Mouse (Mus musculus): ENCODE measurements around the gene 1110059E24Rik. TPM values are rescaled to one million over a fixed set of nuclear protein-coding genes. Genes with fewer than 3 reads are reported as not detected.
A peak's percentile ranks its signal among the peaks of the same experiment; 100 is the strongest.

1110059E24Rik gene
- polyA plus RNA-seq, 1 experiment from 2014 or later: 41.0 TPM

DNA sequence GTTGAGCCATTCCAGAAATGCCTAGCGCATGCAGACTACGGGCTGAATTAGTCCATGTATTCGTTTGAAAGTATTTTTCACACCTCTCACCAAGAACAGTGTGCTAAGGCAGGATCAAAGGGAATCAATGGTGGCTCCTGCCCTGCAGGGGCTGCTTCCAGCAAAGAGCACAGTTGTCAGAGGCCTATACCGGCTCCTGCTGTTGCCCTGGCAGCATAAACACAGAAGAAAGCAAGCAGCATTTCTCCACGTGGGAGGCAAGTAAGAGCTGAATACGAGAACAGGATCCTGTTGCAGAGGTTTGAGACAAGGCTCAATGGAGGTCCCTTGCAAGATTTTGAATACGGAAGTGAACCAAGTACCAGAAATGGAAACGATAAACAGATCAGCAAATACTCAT, 82.0 kb downstream of the 1110059E24Rik start:
- H3K9me3 ChIP-seq: no peaks in the 10 kb centered on the region
- H3K4me1 ChIP-seq: peaks cover 24% of the 10 kb centered on the region
- H3K9ac ChIP-seq: no peak overlapping the region
- H3K4me2 ChIP-seq: peak overlapping the region; percentile 16; the same call in 1 of the 2 replicates
- peak overlapping the region; percentile 76 for H3K27ac ChIP-seq (replicated peaks)
- H3K27me3 ChIP-seq (replicated peaks): no peaks in the 10 kb centered on the region
- no peak for ATAC-seq (ENCODE audit: extremely low read depth, insufficient number of reproducible peaks, low FRiP score, low TSS enrichment)
- H3K4me3 ChIP-seq: no peak overlapping the region
- no peaks in the 10 kb centered on the region for H3K36me3 ChIP-seq
- 37% methylated on average over 8 of the region's 8 CpGs for WGBS

DNA sequence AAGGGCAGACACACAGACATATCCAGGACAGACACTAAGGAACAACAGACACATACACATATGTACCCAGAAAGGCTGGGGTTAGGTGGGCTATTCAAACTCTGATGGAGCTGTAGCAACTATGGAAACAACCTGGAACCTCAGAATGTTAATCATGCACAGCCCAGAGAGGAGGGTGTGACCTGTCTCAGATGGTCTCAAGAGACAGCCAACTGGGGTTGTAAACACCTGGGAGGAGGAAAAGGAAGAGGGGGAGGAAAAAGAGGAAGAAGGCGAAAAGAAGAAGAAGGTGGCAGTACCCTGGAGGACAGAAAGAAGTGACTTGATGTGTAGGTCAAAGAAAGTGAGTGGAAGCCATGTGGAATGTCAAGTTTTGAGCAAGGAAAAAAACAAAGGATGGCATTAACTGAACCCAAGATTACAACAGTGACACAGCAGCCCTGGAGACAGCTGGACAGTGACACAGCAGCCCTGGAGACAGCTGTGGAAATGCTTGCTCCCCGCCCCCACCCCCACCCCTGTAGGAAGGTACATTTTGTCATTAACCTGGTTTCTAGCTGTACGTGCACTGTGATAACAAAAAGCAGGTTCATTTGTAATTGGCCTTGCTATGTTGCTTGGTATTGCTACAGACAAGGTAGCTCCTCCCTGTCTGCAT, 84.1 kb downstream of the 1110059E24Rik start:
- Histone ChIP-seq H3K4me3 (no peak overlapping the region), H3K4me1 (peaks cover 27% of the 10 kb centered on the region), H3K27me3 (replicated peaks) (no peaks in the 10 kb centered on the region), H3K36me3 (no peaks in the 10 kb centered on the region), H3K27ac (replicated peaks) (peak overlapping the region; percentile 39), H3K9me3 (no peaks in the 10 kb centered on the region), H3K9ac (no peak overlapping the region), H3K4me2 (peak overlapping the region; percentile 14; the same call in 1 of the 2 replicates)
- ATAC-seq (ENCODE audit: extremely low read depth, insufficient number of reproducible peaks, low FRiP score, low TSS enrichment): no peak
- WGBS: 76% methylated on average over 3 of the region's 3 CpGs

DNA sequence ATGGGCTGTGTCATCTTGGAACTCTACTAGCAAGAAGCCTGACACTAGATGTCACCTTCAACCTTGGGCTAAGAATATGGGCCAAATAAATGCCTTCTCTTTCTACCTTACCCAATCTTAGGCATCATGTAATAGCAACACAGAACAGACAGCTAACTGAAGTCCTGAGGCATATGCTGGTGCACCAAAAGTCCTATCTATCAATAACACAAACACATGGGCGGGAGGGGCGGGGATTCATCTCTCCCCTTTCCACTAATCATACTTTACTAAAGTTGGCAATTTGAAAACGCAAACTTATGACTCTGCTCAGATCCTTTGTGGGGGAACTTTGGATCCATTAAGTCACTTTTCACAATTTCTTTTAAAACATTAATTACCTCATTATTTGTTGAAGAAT, 84.8 kb downstream of the 1110059E24Rik start:
- H3K36me3 ChIP-seq: no peaks in the 10 kb centered on the region
- no peak overlapping the region for H3K27ac ChIP-seq (replicated peaks)
- no peaks in the 10 kb centered on the region for H3K9me3 ChIP-seq
- H3K4me3 ChIP-seq: no peak overlapping the region
- 81% methylated on average over 3 of the region's 3 CpGs for WGBS
- peaks cover 27% of the 10 kb centered on the region for H3K4me1 ChIP-seq
- ATAC-seq (ENCODE audit: extremely low read depth, insufficient number of reproducible peaks, low FRiP score, low TSS enrichment): no peak
- 0 out of 2 replicates have a peak overlapping the region, but pooled peaks have one; percentile 9 for H3K4me2 ChIP-seq
- H3K9ac ChIP-seq: no peak overlapping the region
- no peaks in the 10 kb centered on the region for H3K27me3 ChIP-seq (replicated peaks)

DNA sequence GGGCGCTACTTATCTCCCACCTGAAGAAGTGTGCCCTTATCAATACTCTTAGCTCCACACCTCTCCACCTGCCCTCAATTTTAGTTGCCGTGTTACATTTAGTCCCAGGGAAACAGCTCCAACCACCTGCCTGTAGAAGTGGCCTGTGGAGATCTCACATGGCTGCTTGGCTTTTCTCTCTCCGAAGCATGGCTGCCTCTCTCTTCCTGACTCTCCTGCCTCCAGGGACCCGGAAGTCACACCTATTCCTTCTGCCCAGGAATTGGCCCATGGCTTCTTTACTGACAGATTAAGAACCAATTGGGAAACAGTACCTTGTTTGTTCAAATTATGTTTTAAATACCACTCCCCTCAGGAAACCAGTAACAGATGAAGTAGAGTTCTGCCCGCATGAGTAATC, 86.3 kb downstream of the 1110059E24Rik start:
- Histone ChIP-seq H3K4me3 (no peak overlapping the region), H3K4me1 (peaks cover 12% of the 10 kb centered on the region), H3K27me3 (replicated peaks) (no peaks in the 10 kb centered on the region), H3K9ac (no peak overlapping the region), H3K36me3 (no peaks in the 10 kb centered on the region), H3K4me2 (no peak overlapping the region), H3K27ac (replicated peaks) (no peak overlapping the region), H3K9me3 (no peaks in the 10 kb centered on the region)
- WGBS: 79% methylated on average over 5 of the region's 5 CpGs
- no peak for ATAC-seq (ENCODE audit: extremely low read depth, insufficient number of reproducible peaks, low FRiP score, low TSS enrichment)

DNA sequence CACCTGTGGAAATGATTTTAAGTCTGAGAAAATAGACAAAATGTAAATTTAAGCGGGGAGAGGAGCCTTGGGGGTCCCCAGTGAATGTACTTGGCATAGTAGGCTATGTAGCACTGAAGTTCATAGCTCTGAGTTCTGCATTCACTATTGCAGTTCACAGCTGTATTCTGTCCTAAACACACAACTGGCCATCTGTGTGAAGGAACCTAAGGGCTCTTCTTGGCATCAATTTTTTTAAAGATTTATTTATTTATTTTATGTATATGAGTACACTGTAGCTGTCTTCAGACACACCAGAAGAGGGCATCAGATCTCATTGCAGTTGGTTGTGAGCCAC, 88.3 kb downstream of the 1110059E24Rik start:
- 0 out of 2 replicates have a peak, but pooled peaks cover 2% of the 10 kb centered on the region for H3K4me1 ChIP-seq
- 5% methylated on average over 1 of the region's 1 CpGs for WGBS
- no peak overlapping the region for H3K4me3 ChIP-seq
- peak overlapping the region; percentile 33; the same call in 1 of the 2 replicates for H3K4me2 ChIP-seq
- ATAC-seq (ENCODE audit: extremely low read depth, insufficient number of reproducible peaks, low FRiP score, low TSS enrichment): no peak
- H3K9ac ChIP-seq: no peak overlapping the region
- H3K9me3 ChIP-seq: no peaks in the 10 kb centered on the region
- no peaks in the 10 kb centered on the region for H3K36me3 ChIP-seq
- H3K27me3 ChIP-seq (replicated peaks): no peaks in the 10 kb centered on the region
- no peak overlapping the region for H3K27ac ChIP-seq (replicated peaks)

DNA sequence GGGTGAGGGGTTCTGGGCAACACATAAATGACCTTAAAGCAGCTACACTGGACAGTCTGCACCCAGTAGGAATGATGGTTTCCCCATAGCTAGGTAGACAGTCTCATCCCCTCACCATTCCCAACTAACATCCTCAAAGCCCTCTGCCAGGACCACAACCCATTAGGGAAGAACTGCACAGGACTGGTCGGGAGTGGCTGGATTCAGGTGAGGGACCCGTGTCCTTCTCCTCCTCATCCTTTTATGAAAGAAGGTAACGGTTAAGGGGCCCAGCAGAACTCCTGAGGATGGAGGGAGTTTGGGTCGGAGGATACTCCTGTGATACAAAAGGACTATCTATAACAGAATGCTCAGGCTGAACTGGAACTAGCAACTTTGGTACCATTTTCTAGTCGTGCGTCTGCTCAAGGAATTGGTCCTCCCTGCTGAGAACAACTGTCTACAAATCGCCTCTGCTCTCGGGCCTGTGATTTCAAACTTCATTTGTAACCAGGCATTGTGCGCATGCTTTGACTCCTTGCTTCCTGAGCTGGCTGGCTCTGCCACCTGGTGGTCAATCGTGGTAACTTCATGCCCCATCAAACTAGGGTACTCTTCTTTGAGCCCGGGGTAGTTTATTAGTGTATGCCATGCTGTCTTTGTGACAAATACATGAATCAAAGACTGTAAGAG, 88.9 kb downstream of the 1110059E24Rik start:
- H3K27ac ChIP-seq (replicated peaks): no peak overlapping the region
- no peak overlapping the region for H3K4me3 ChIP-seq
- no peak overlapping the region for H3K9ac ChIP-seq
- no peak for ATAC-seq (ENCODE audit: extremely low read depth, insufficient number of reproducible peaks, low FRiP score, low TSS enrichment)
- no peaks in the 10 kb centered on the region for H3K36me3 ChIP-seq
- no peaks in the 10 kb centered on the region for H3K9me3 ChIP-seq
- WGBS: 28% methylated on average over 11 of the region's 11 CpGs
- H3K4me1 ChIP-seq: 0 out of 2 replicates have a peak, but pooled peaks cover 2% of the 10 kb centered on the region
- no peaks in the 10 kb centered on the region for H3K27me3 ChIP-seq (replicated peaks)
- H3K4me2 ChIP-seq: peak overlapping the region; percentile 33; the same call in 1 of the 2 replicates

DNA sequence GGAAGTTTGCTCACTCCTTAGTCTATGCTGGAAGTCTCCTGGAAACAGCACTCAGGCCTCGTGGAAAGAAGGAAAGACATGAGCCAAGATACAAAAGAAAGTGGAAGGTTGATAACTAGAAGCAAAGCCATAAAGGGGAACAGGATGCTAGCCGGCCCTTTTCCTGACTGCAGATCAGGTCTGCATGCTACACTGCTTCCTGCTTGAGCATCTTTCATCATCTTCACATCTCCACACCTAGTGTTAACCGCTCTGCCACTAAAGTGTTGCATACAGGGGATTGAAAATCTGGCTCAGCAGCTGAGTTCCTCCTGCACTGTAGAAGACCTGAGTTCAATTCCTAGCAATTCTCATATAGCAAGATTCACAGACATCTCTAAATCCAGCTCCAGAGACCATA, 89.8 kb downstream of the 1110059E24Rik start:
- Histone ChIP-seq H3K27ac (replicated peaks) (no peak overlapping the region), H3K4me3 (no peak overlapping the region)
- WGBS: 60% methylated on average over 3 of the region's 3 CpGs

DNA sequence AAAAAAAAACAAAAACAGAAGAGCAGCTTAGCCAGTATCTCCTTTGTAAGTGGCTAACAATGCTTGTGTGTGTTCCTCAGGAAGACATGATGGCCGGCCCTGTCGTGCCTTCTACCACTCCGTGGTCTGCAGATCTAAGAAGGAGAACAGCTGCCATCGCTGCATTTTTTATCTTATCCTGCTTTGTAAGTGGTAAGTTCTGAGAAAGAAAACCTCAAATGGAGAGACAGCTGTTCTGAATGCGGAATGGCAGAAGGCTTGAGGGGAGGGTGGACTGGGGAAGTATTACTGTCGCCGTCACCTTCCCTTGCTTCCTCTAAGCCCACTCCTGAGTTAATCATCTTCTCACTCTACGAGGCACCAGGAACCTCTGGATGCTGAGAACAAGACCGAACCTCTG, 100.0 kb downstream of the 1110059E24Rik start:
- Histone ChIP-seq H3K9me3 (no peaks in the 10 kb centered on the region), H3K36me3 (no peaks in the 10 kb centered on the region), H3K4me1 (no peaks in the 10 kb centered on the region), H3K27me3 (replicated peaks) (no peaks in the 10 kb centered on the region), H3K9ac (no peak overlapping the region), H3K4me2 (no peak overlapping the region), H3K4me3 (no peak overlapping the region), H3K27ac (replicated peaks) (no peak overlapping the region)
- no peak for ATAC-seq (ENCODE audit: extremely low read depth, insufficient number of reproducible peaks, low FRiP score, low TSS enrichment)
- WGBS: 57% methylated on average over 9 of the region's 9 CpGs

More for the DNA sequence above, 89.8 kb downstream of the 1110059E24Rik start:
- H3K4me2 ChIP-seq: no peak overlapping the region
- H3K36me3 ChIP-seq: no peaks in the 10 kb centered on the region
- H3K4me1 ChIP-seq: 0 out of 2 replicates have a peak, but pooled peaks cover 2% of the 10 kb centered on the region
- ATAC-seq (ENCODE audit: extremely low read depth, insufficient number of reproducible peaks, low FRiP score, low TSS enrichment): no peak
- H3K27me3 ChIP-seq (replicated peaks): no peaks in the 10 kb centered on the region
- no peaks in the 10 kb centered on the region for H3K9me3 ChIP-seq
- no peak overlapping the region for H3K9ac ChIP-seq

DNA sequence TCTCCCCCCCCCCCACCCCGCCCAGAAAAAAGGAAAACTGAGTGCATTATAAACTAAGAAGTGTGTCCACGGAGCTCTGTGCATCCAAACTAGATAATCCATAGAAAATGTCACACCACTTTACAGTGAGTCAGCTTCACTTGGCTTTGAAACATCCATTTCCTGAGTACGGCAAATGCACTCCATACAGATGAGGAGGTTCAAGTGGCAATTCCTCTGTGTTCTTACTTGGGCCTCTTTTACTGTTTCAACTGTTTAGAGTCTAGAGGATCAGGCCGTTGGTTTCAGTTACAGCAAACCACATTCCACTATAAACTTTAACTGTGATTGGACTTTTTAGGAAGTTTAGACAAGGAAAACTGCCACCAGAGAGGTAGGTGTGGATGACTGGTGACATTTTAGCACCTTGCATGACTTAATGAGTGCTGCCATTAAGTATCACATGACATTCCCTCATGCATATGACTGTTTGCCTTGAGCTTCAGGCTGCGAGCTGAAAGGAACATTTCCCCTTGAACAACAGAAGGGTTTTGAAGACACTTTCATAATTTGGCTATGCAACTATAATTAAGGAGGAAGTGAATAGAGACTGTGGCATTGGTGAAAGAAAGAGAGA, 100.7 kb downstream of the 1110059E24Rik start:
- 64% methylated on average over 5 of the region's 5 CpGs for WGBS
- ATAC-seq (ENCODE audit: extremely low read depth, insufficient number of reproducible peaks, low FRiP score, low TSS enrichment): no peak

DNA sequence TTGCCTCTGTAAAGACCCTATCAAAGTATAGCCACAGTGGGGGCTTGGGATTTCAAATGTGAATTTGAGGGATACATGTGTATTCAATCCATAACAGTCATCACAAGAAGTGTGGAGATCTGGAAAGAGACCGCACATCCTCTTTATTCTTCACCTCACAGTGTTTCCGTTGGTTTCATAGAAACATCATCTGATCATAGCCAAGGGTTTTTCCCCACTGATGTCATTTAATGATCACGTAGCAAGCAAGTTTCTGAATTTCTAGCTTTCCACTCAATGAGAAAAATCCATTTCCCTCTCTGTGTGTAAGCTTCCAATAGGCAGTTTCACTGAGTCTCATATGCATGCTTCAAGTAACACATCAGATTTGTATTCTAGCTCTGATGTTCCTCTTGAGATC, 103.1 kb downstream of the 1110059E24Rik start:
- Histone ChIP-seq H3K4me2 (no peak overlapping the region), H3K9me3 (no peaks in the 10 kb centered on the region), H3K36me3 (no peaks in the 10 kb centered on the region), H3K27ac (replicated peaks) (no peak overlapping the region), H3K4me1 (no peaks in the 10 kb centered on the region), H3K27me3 (replicated peaks) (no peaks in the 10 kb centered on the region), H3K4me3 (no peak overlapping the region), H3K9ac (no peak overlapping the region)
- ATAC-seq (ENCODE audit: extremely low read depth, insufficient number of reproducible peaks, low FRiP score, low TSS enrichment): no peak
- 90% methylated on average over 3 of the region's 3 CpGs for WGBS

More for the DNA sequence above, 100.7 kb downstream of the 1110059E24Rik start:
- no peak overlapping the region for H3K4me2 ChIP-seq
- H3K9ac ChIP-seq: no peak overlapping the region
- H3K27ac ChIP-seq (replicated peaks): no peak overlapping the region
- no peaks in the 10 kb centered on the region for H3K9me3 ChIP-seq
- H3K36me3 ChIP-seq: no peaks in the 10 kb centered on the region
- no peak overlapping the region for H3K4me3 ChIP-seq
- no peaks in the 10 kb centered on the region for H3K27me3 ChIP-seq (replicated peaks)
- no peaks in the 10 kb centered on the region for H3K4me1 ChIP-seq

DNA sequence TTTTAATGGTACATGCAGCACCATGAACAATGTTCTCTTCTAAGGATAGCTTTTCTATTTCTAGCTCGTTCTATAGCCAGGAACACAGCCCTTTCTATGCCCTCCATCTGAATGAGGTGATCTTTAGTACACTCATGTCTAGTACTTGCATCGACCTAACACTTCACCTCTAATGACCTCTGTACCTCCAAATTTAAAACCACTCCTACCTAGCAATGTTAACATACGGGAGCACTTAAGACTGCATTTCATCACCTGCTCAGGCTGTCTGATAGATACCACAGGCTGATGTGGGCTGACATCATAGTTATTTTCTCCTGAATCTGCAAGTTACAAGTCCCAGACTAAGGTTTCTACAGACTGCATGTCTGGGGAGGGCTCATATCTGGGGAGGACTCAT, 103.8 kb downstream of the 1110059E24Rik start:
- no peaks in the 10 kb centered on the region for H3K9me3 ChIP-seq
- WGBS: 27% methylated on average over 3 of the region's 3 CpGs
- no peak overlapping the region for H3K9ac ChIP-seq
- no peak for ATAC-seq (ENCODE audit: extremely low read depth, insufficient number of reproducible peaks, low FRiP score, low TSS enrichment)
- no peaks in the 10 kb centered on the region for H3K36me3 ChIP-seq
- H3K4me3 ChIP-seq: no peak overlapping the region
- H3K27ac ChIP-seq (replicated peaks): no peak overlapping the region
- H3K4me1 ChIP-seq: no peaks in the 10 kb centered on the region
- no peak overlapping the region for H3K4me2 ChIP-seq
- H3K27me3 ChIP-seq (replicated peaks): no peaks in the 10 kb centered on the region
